Mouse (Mus musculus): ENCODE data around the gene Siva1. TPM values are rescaled to one million over a fixed set of nuclear protein-coding genes. Genes with fewer than 3 reads are reported as not detected.

Siva1 gene
- polyA plus RNA-seq, 1 experiment from 2014 or later: 54.5 TPM

DNA sequence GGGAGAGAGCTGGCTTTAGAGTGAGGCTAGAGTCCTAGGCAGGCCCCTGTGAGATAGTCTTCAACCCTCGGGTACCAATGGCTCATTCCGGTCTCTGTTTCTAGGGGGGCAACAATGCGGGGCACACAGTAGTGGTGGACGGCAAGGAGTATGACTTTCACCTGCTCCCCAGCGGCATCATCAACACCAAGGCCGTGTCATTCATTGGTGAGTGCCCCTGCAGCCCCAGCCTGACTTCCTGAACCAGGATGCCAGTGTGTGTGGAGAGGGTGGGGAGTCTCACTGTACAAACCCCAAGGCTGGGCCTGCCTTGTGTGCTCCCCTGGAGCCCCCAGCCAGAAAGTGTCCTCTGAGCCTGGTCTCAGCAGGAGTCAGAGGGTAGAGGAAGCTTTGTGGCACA is 16.3 kb upstream of the Siva1 start:
- Histone ChIP-seq H3K9me3 (ENCODE audit: control insufficient read depth) (no peaks in the 10 kb centered on the region), H3K27me3 (replicated peaks; ENCODE audit: control insufficient read depth, insufficient read depth, low read length) (no peaks in the 10 kb centered on the region), H3K36me3 (ENCODE audit: control insufficient read depth, insufficient read depth) (no peaks in the 10 kb centered on the region), H3K4me3 (ENCODE audit: low read depth, low read length) (no peak overlapping the region), H3K27ac (ENCODE audit: low read depth, low read length) (no peak overlapping the region), H3K4me1 (replicated peaks; ENCODE audit: control insufficient read depth, insufficient read depth, low read length) (peaks cover 17% of the 10 kb centered on the region), H3K4me2 (replicated peaks; ENCODE audit: low read depth) (no peak overlapping the region), H3K9ac (ENCODE audit: low read depth, low read length) (no peak overlapping the region)
- WGBS: 87% methylated on average over 6 of the region's 6 CpGs
- TF ChIP-seq CTCF (IDR thresholded peaks at IDR 0.05; ENCODE audit: low read depth): no peak
- no peak for ATAC-seq

DNA sequence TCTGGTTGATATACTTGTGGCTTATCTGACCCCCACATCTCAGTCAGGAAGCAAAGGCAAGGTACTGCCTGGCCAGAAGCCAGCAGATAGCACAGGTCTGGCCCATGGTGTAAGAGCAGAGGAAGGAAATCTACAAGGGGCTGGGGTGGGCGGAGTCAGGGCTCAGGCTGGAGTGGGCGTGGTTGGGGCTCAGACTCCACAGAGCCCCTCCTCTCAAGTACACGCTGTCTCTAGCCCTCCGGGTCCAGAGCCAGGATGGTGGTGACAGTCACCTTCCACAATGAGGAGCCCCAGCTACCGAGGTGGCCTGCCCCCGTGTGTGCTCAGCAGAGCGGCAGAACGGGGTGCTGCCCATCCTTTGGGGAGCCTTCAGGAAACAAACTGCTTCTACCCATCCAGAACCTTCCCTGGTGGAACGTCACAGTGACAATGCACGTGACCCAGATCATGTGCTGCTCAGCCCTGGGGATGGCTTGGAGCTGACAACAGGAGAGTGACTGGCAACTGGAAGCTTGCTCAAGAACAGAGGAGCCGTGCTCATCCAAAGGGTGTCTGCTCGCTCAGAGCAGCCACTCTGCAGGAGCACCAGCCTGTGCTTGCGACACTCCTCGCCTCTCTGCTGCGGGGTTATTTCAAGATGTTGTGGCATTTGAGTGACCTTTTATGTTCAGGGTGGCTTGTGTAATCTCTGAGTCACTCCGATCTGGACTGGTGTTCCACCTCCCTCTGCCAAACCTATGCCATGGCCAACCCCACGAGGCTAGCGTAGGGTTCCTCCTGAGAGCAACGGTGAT is 15.4 kb upstream of the Siva1 start:
- no peaks in the 10 kb centered on the region for H3K36me3 ChIP-seq (ENCODE audit: control insufficient read depth, insufficient read depth)
- H3K4me2 ChIP-seq (replicated peaks; ENCODE audit: low read depth): peak overlapping the region; percentile 50
- H3K27me3 ChIP-seq (replicated peaks; ENCODE audit: control insufficient read depth, insufficient read depth, low read length): no peaks in the 10 kb centered on the region
- 0 out of 2 replicates have a peak overlapping the region, but pooled peaks have one; percentile 1 for H3K4me3 ChIP-seq (ENCODE audit: low read depth, low read length)
- ATAC-seq: peak; percentile 23; the same call in 1 of the 2 replicates
- H3K27ac ChIP-seq (ENCODE audit: low read depth, low read length): no peak overlapping the region; the same call in 1 of the 2 replicates
- H3K4me1 ChIP-seq (replicated peaks; ENCODE audit: control insufficient read depth, insufficient read depth, low read length): peaks cover 17% of the 10 kb centered on the region
- H3K9me3 ChIP-seq (ENCODE audit: control insufficient read depth): no peaks in the 10 kb centered on the region
- TF ChIP-seq CTCF (IDR thresholded peaks at IDR 0.05; ENCODE audit: low read depth): no peak
- no peak overlapping the region for H3K9ac ChIP-seq (ENCODE audit: low read depth, low read length)
- 22% methylated on average over 19 of the region's 19 CpGs for WGBS

- Histone ChIP-seq H3K9me3 (ENCODE audit: control insufficient read depth) (no peaks in the 10 kb centered on the region), H3K4me2 (replicated peaks; ENCODE audit: low read depth) (no peak overlapping the region), H3K4me3 (ENCODE audit: low read depth, low read length) (no peak overlapping the region), H3K27me3 (replicated peaks; ENCODE audit: control insufficient read depth, insufficient read depth, low read length) (no peaks in the 10 kb centered on the region), H3K9ac (ENCODE audit: low read depth, low read length) (no peak overlapping the region), H3K27ac (ENCODE audit: low read depth, low read length) (no peak overlapping the region), H3K4me1 (replicated peaks; ENCODE audit: control insufficient read depth, insufficient read depth, low read length) (peaks cover 17% of the 10 kb centered on the region), H3K36me3 (ENCODE audit: control insufficient read depth, insufficient read depth) (no peaks in the 10 kb centered on the region)
- no peak for TF ChIP-seq CTCF (IDR thresholded peaks at IDR 0.05; ENCODE audit: low read depth)
- no peak for ATAC-seq
- 93% methylated on average over 12 of the region's 12 CpGs for WGBS
Measured at GRCm38 (mm10) chr12:112630029-112630428, 14.4 kb upstream of the Siva1 start.

- no peaks in the 10 kb centered on the region for H3K27me3 ChIP-seq (replicated peaks; ENCODE audit: control insufficient read depth, insufficient read depth, low read length)
- H3K36me3 ChIP-seq (ENCODE audit: control insufficient read depth, insufficient read depth): no peaks in the 10 kb centered on the region
- no peak overlapping the region for H3K9ac ChIP-seq (ENCODE audit: low read depth, low read length)
- peaks cover 17% of the 10 kb centered on the region for H3K4me1 ChIP-seq (replicated peaks; ENCODE audit: control insufficient read depth, insufficient read depth, low read length)
- TF ChIP-seq CTCF (IDR thresholded peaks at IDR 0.05; ENCODE audit: low read depth): no peak
- no peak overlapping the region for H3K27ac ChIP-seq (ENCODE audit: low read depth, low read length)
- no peak overlapping the region for H3K4me2 ChIP-seq (replicated peaks; ENCODE audit: low read depth)
- no peaks in the 10 kb centered on the region for H3K9me3 ChIP-seq (ENCODE audit: control insufficient read depth)
- H3K4me3 ChIP-seq (ENCODE audit: low read depth, low read length): no peak overlapping the region
- ATAC-seq: no peak
- 78% methylated on average over 5 of the region's 5 CpGs for WGBS
Measured at GRCm38 (mm10) chr12:112630796-112631195, 13.7 kb upstream of the Siva1 start.

DNA sequence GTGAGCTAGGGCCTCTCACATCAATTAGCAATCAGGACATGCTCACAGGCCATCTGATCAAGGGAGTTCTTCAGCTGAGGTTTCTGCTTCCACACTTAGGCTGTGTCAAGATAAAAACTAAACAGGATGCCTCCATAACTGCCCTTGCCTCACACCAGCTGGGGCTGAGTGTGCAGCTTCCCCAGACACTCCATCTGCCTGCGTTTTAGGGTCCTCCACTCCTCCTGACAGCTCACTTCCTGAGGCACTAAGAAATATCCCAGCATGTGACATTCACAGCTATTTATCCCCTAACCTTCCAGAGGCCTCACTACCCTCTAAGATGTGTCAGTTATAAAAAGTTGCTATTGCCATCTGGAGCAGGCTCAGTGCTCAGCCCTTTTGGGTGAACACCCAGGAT is 13.0 kb upstream of the Siva1 start:
- H3K9me3 ChIP-seq (ENCODE audit: control insufficient read depth): no peaks in the 10 kb centered on the region
- H3K27me3 ChIP-seq (replicated peaks; ENCODE audit: control insufficient read depth, insufficient read depth, low read length): no peaks in the 10 kb centered on the region
- no peak for TF ChIP-seq CTCF (IDR thresholded peaks at IDR 0.05; ENCODE audit: low read depth)
- no peak overlapping the region for H3K4me2 ChIP-seq (replicated peaks; ENCODE audit: low read depth)
- ATAC-seq: no peak
- peaks cover 13% of the 10 kb centered on the region for H3K4me1 ChIP-seq (replicated peaks; ENCODE audit: control insufficient read depth, insufficient read depth, low read length)
- no peak overlapping the region for H3K9ac ChIP-seq (ENCODE audit: low read depth, low read length)
- WGBS: 34% methylated on average over 1 of the region's 1 CpGs
- H3K4me3 ChIP-seq (ENCODE audit: low read depth, low read length): no peak overlapping the region
- H3K36me3 ChIP-seq (ENCODE audit: control insufficient read depth, insufficient read depth): no peaks in the 10 kb centered on the region
- H3K27ac ChIP-seq (ENCODE audit: low read depth, low read length): no peak overlapping the region

GRCm38 (mm10) chr12:112632084-112632777 is 12.2 kb upstream of the Siva1 start:
- Histone ChIP-seq H3K4me2 (replicated peaks; ENCODE audit: low read depth) (no peak overlapping the region), H3K4me1 (replicated peaks; ENCODE audit: control insufficient read depth, insufficient read depth, low read length) (peaks cover 10% of the 10 kb centered on the region; the same call in 1 of the 2 replicates), H3K9ac (ENCODE audit: low read depth, low read length) (no peak overlapping the region), H3K27ac (ENCODE audit: low read depth, low read length) (no peak overlapping the region), H3K36me3 (ENCODE audit: control insufficient read depth, insufficient read depth) (no peaks in the 10 kb centered on the region), H3K9me3 (ENCODE audit: control insufficient read depth) (no peaks in the 10 kb centered on the region), H3K27me3 (replicated peaks; ENCODE audit: control insufficient read depth, insufficient read depth, low read length) (no peaks in the 10 kb centered on the region), H3K4me3 (ENCODE audit: low read depth, low read length) (no peak overlapping the region)
- no peak for TF ChIP-seq CTCF (IDR thresholded peaks at IDR 0.05; ENCODE audit: low read depth)
- no peak for ATAC-seq
- WGBS: 56% methylated on average over 11 of the region's 11 CpGs

Measured in intestine, postnatal 0 days (tissue).